Mouse (Mus musculus): ENCODE measurements around the gene Sntb2.

Sntb2 gene

DNA sequence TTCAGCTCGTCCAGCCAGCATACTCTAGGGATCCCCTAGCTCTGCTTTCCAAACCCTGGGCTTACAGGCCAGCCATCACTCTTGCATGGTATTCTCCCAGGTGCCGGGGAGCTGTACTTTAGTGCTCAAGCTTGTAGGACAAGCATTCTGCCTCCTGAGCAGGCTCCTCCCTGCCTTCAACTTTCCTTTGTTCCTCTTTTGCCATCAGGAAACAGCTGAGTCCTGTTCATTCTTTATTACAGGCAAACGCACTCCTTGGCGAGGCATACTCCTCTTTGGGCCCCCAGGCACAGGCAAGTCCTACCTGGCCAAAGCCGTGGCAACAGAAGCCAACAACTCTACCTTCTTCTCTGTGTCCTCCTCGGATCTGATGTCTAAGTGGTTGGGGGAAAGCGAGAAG, 105.1 kb downstream of the Sntb2 start:
- no peak for DNase-seq

DNA sequence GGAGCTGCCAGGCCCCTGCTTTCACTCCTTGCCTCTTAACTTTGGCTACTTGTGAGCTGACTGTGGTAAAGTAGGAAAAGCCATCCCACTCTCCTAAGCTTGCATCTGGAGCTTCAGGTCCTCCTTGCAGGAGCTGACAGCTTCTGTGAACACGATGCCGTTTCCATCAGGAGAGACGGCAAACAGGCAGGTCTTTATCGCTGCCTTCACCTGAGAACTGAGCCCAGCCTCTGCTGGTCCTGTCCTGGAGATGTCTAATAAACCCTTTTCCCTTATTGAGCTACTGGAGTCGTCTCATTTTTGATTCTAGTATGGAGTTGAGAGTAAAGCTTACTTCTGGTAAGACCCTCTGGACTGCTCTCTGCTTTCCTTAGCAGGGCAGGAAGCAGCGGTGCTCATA, 109.9 kb downstream of the Sntb2 start:
- DNase-seq = no peak

GRCm38 (mm10) chr8:107046976-107047375, 111.4 kb downstream of the Sntb2 start:
- no peak for DNase-seq

- DNase-seq = peak; percentile 98
Observed at GRCm38 (mm10) chr8:107048061-107048941, 112.8 kb downstream of the Sntb2 start, which contains the start of gene Pdf. Pdf (minus strand) TSS chr8:107048614.

GRCm38 (mm10) chr8:107049480-107049879, 113.9 kb downstream of the Sntb2 start:
- no peak for DNase-seq

GRCm38 (mm10) chr8:107052046-107052445, 116.5 kb downstream of the Sntb2 start:
- DNase-seq = no peak

- peak; percentile 100 for DNase-seq
Observed at GRCm38 (mm10) chr8:107056076-107056972, 120.8 kb downstream of the Sntb2 start, which contains the start of the genes Cog8 and Nip7. Cog8 (minus strand) TSS chr8:107056689. Nip7 (plus strand) TSS chr8:107056877.

- peak; percentile 97 for DNase-seq
Observed at GRCm38 (mm10) chr8:107056973-107057369, 121.4 kb downstream of the Sntb2 start.

DNA sequence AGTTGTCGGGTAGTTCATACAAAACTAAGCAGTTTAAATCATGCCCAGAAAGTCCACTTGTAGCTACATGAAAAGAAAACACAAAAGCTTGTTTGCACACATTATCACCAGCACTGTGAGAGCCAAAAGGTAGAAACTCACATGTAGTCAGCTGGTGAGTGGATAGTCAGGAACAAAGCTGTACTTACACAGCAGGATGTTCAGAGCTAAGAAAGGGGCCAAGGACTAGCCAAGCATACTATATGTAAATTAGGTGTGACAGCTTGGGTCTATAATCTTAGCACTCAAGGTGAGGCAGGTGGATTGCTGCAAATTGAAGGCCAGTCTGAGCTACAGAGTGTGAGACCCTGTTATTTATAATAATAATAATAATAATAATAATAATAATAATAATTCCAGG, 127.1 kb downstream of the Sntb2 start:
- no peak for DNase-seq

- no peak for DNase-seq
Observed at GRCm38 (mm10) chr8:107065511-107066496, 130.3 kb downstream of the Sntb2 start, which contains the start of gene Tmed6. Tmed6 (minus strand) TSS chr8:107065644.

Measured in heart, adult 11 months (tissue).